Mouse (Mus musculus): Measurements from ENCODE around the gene E2f6. TPM values are rescaled to one million over a fixed set of nuclear protein-coding genes. Genes with fewer than 3 reads are reported as not detected.
A peak's percentile ranks its signal among the peaks of the same experiment; 100 is the strongest.

Gene E2f6
- polyA plus RNA-seq, 1 experiment from 2014 or later, result 59.8 TPM

GRCm38 (mm10) chr12:16781034-16781746 is 29.6 kb upstream of the E2f6 start:
- Histone ChIP-seq H3K9ac (no peak overlapping the region), H3K27ac (no peak overlapping the region), H3K36me3 (no peaks in the 10 kb centered on the region), H3K4me3 (no peak overlapping the region), H3K9me3 (no peaks in the 10 kb centered on the region), H3K4me2 (replicated peaks) (no peak overlapping the region), H3K4me1 (no peaks in the 10 kb centered on the region), H3K27me3 (no peaks in the 10 kb centered on the region)
- ATAC-seq (ENCODE audit: low FRiP score, low read depth), result no peak
- 75% methylated on average over 14 of the region's 14 CpGs for WGBS

DNA sequence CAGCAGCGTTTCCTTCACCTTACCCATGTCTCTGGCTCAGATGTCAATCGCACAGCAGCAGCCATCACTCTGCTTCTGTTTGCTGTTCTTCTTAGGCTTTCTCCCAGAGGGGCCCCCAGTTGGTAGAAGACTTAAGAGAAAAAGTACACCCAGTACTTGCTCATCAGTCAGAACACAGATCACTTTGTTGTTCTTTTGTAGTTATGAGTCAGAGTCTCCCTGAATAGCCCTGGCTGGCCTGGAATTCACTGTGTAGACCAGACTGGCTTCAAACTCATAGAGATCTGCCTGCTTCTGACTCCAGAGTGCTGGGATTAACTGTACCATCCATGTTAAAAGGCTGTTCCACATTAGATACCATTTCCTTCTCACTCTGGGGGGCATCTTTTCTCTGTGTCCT is 22.2 kb upstream of the E2f6 start:
- H3K27me3 ChIP-seq, result no peaks in the 10 kb centered on the region
- H3K4me1 ChIP-seq, result no peaks in the 10 kb centered on the region
- no peaks in the 10 kb centered on the region for H3K9me3 ChIP-seq
- no peak overlapping the region for H3K4me3 ChIP-seq
- H3K9ac ChIP-seq, result no peak overlapping the region
- H3K4me2 ChIP-seq (replicated peaks), result no peak overlapping the region
- WGBS, result 77% methylated on average over 2 of the region's 2 CpGs
- no peak for ATAC-seq (ENCODE audit: low FRiP score, low read depth)
- no peaks in the 10 kb centered on the region for H3K36me3 ChIP-seq
- H3K27ac ChIP-seq, result no peak overlapping the region

DNA sequence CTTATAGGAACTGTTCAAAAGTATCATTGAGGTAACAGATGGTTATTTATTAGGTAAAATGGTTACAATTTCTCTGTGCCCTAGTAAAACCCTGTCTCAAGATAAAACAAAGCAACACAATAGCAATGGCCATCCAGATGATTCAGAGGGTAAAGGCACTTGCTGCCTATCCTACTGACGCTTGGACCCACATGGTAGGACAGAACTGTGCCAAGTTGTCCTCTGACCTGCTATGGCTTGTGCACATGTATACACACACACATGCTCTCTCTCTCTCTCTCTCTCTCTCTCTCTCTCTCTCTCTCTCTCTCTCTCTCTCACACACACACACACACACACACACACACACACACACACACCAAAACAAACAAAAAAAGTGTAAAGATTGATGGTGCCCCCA is 21.6 kb upstream of the E2f6 start:
- 65% methylated on average over 1 of the region's 1 CpGs for WGBS

GRCm38 (mm10) chr12:16789756-16790155 is 21.0 kb upstream of the E2f6 start:
- ATAC-seq (ENCODE audit: low FRiP score, low read depth), result no peak

More for the DNA sequence above, 21.6 kb upstream of the E2f6 start:
- Histone ChIP-seq H3K9ac (no peak overlapping the region), H3K27ac (no peak overlapping the region), H3K4me1 (no peaks in the 10 kb centered on the region), H3K9me3 (no peaks in the 10 kb centered on the region), H3K27me3 (no peaks in the 10 kb centered on the region), H3K4me3 (no peak overlapping the region), H3K4me2 (replicated peaks) (no peak overlapping the region), H3K36me3 (no peaks in the 10 kb centered on the region)
- ATAC-seq (ENCODE audit: low FRiP score, low read depth), result no peak

DNA sequence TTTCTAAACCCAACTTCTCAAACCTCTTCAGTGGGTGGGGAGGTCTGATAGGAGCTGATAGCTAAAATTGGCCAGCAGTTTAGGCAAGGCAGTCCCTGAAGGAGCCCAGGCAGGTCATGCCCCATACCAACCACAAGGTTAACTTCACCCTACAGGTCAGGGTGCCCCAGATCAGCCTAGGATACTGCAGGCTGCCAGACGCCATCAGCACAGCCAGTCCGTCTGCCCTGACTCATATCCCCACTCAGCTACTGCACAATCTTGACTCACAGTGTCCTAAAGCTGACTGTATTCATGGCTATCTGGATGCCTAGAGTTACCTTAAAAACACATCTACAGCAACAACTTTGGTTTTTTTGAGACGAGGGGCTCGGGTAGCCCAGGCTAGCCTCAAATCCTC is 20.3 kb upstream of the E2f6 start:
- 69% methylated on average over 4 of the region's 4 CpGs for WGBS
- H3K4me2 ChIP-seq (replicated peaks), result no peak overlapping the region
- H3K4me3 ChIP-seq, result no peak overlapping the region
- no peaks in the 10 kb centered on the region for H3K27me3 ChIP-seq
- ATAC-seq (ENCODE audit: low FRiP score, low read depth), result no peak
- no peaks in the 10 kb centered on the region for H3K4me1 ChIP-seq
- H3K9ac ChIP-seq, result no peak overlapping the region
- H3K9me3 ChIP-seq, result no peaks in the 10 kb centered on the region
- H3K36me3 ChIP-seq, result no peaks in the 10 kb centered on the region
- H3K27ac ChIP-seq, result no peak overlapping the region

More at GRCm38 (mm10) chr12:16789756-16790155, 21.0 kb upstream of the E2f6 start:
- no peaks in the 10 kb centered on the region for H3K4me1 ChIP-seq
- H3K9me3 ChIP-seq, result no peaks in the 10 kb centered on the region
- WGBS, result 22% methylated on average over 4 of the region's 4 CpGs
- H3K27ac ChIP-seq, result no peak overlapping the region
- no peaks in the 10 kb centered on the region for H3K27me3 ChIP-seq
- no peaks in the 10 kb centered on the region for H3K36me3 ChIP-seq
- H3K4me3 ChIP-seq, result no peak overlapping the region
- H3K4me2 ChIP-seq (replicated peaks), result no peak overlapping the region
- no peak overlapping the region for H3K9ac ChIP-seq

- Histone ChIP-seq H3K4me1 (no peaks in the 10 kb centered on the region), H3K36me3 (no peaks in the 10 kb centered on the region), H3K9ac (no peak overlapping the region), H3K4me2 (replicated peaks) (no peak overlapping the region), H3K4me3 (no peak overlapping the region), H3K9me3 (no peaks in the 10 kb centered on the region), H3K27me3 (peaks cover 4% of the 10 kb centered on the region; the same call in 1 of the 2 replicates), H3K27ac (no peak overlapping the region)
- ATAC-seq (ENCODE audit: low FRiP score, low read depth), result no peak
- WGBS, result 67% methylated on average over 4 of the region's 4 CpGs
Observed at GRCm38 (mm10) chr12:16793371-16793770, 17.4 kb upstream of the E2f6 start.

GRCm38 (mm10) chr12:16795781-16796180 is 15.0 kb upstream of the E2f6 start:
- peaks cover 8% of the 10 kb centered on the region for H3K27me3 ChIP-seq
- no peak overlapping the region for H3K9ac ChIP-seq
- no peaks in the 10 kb centered on the region for H3K36me3 ChIP-seq
- H3K9me3 ChIP-seq, result no peaks in the 10 kb centered on the region
- WGBS, result 82% methylated on average over 3 of the region's 3 CpGs
- no peak overlapping the region for H3K4me3 ChIP-seq
- no peak for ATAC-seq (ENCODE audit: low FRiP score, low read depth)
- H3K27ac ChIP-seq, result no peak overlapping the region
- H3K4me2 ChIP-seq (replicated peaks), result no peak overlapping the region
- H3K4me1 ChIP-seq, result peaks cover 19% of the 10 kb centered on the region

DNA sequence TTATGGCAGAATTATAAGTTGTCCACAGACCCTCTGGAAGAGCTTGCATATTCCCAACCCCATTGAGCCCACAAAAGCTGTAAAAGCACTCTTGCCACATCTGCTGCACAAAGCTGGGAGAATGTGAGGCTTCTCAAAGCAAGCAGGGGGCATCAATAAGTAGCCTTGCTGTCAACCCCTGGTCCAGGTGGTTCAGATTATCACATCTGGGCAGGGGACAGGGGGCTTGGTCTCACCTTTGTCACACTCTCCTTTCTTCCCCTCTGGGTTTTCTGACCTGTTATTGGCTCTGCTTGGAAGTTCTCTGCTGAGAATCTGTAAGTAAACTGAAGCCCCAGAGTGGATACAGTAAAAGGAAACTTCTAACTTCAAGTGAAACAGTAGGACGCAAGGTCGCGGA is 11.9 kb upstream of the E2f6 start:
- Histone ChIP-seq H3K9ac (no peak overlapping the region), H3K4me3 (no peak overlapping the region), H3K4me1 (peaks cover 26% of the 10 kb centered on the region), H3K9me3 (no peaks in the 10 kb centered on the region), H3K27ac (no peak overlapping the region), H3K27me3 (peaks cover 20% of the 10 kb centered on the region), H3K4me2 (replicated peaks) (peak overlapping the region; percentile 97; the same call in 1 of the 2 replicates), H3K36me3 (no peaks in the 10 kb centered on the region)
- no peak for ATAC-seq (ENCODE audit: low FRiP score, low read depth)
- WGBS, result 22% methylated on average over 3 of the region's 3 CpGs

GRCm38 (mm10) chr12:16799928-16800258 is 10.9 kb upstream of the E2f6 start:
- no peak overlapping the region for H3K27ac ChIP-seq
- 0% methylated on average over 5 of the region's 6 CpGs for WGBS

DNA sequence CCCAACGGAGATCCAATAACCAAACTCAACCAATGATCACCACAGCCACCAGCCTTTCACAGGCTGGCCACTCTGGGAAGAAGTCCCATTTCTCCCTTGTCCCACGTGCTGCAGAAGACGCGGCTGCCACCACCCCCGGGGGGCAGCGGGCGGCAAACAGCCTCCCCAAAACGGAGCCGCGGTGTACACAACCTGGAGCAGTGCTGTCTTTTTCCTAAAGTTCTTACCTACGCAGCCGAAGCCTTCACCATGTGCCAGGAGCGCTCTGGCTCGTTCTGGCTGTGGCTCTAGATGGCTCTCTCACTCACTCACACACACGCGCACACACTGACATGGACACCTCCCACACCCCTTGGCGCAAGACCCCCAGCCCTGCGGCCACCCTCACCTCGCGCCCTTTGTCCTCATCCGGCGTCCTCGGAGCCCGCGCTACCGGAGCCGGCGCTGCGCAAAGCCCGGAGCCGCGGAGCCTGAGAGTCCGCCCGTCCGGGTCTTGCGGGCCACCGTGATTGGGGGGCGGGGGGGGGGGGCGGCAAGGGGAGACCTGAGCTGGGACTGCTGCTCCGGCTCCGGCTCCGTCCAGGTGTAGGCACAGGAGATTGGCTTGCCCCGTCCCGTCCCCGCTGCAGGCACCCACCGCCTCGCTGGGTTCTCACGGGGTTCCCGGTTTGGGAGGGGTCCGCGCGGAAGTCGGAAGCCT is 10.4 kb upstream of the E2f6 start, which contains the start of gene Greb1:
TSS of gene Greb1 (minus strand) at position 628 of the 700 bp plus-strand sequence.
- peaks cover 25% of the 10 kb centered on the region for H3K27me3 ChIP-seq
- peak; percentile 54; the same call in 1 of the 2 replicates for ATAC-seq (ENCODE audit: low FRiP score, low read depth)
- H3K9ac ChIP-seq, result peak within 1 kb of the TSS; percentile 68
- WGBS, result under 1% methylated on average over 44 of the region's 53 CpGs
- peak within 1 kb of the TSS; percentile 97 for H3K4me2 ChIP-seq (replicated peaks)
- no peak within 1 kb of the TSS for H3K27ac ChIP-seq
- H3K9me3 ChIP-seq, result no peaks in the 10 kb centered on the region
- peaks cover 26% of the 10 kb centered on the region for H3K4me1 ChIP-seq
- H3K36me3 ChIP-seq, result no peaks in the 10 kb centered on the region
- peak within 1 kb of the TSS; percentile 56 for H3K4me3 ChIP-seq

More at GRCm38 (mm10) chr12:16799928-16800258, 10.9 kb upstream of the E2f6 start:
- Histone ChIP-seq H3K4me1 (peaks cover 26% of the 10 kb centered on the region), H3K27me3 (peaks cover 23% of the 10 kb centered on the region), H3K9me3 (no peaks in the 10 kb centered on the region), H3K9ac (peak overlapping the region; percentile 68; the same call in 1 of the 2 replicates), H3K4me3 (peak overlapping the region; percentile 56), H3K36me3 (no peaks in the 10 kb centered on the region), H3K4me2 (replicated peaks) (peak overlapping the region; percentile 97)
- peak; percentile 16; the same call in 1 of the 2 replicates for ATAC-seq (ENCODE audit: low FRiP score, low read depth)

DNA sequence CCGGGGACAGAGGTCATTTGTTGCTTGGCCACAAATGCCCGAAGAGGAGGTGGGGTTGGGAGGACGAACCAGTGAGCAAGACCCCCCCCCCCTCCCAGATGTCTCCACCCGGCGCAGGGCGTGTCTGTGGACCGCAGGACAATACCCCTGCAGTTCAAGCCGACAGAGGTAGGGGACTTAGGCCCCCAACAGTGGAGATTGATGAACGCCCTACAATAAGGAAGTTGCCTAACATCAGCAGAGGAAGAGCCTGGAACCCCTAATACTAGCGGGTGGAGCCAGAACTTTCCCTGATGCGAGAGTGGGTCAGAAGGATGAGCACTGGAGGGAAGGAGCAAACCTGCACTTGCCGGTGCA is 9.8 kb upstream of the E2f6 start:
- H3K27me3 ChIP-seq, result peaks cover 27% of the 10 kb centered on the region
- no peaks in the 10 kb centered on the region for H3K9me3 ChIP-seq
- no peak overlapping the region for H3K27ac ChIP-seq
- WGBS, result 1% methylated on average over 11 of the region's 12 CpGs
- peak overlapping the region; percentile 97 for H3K4me2 ChIP-seq (replicated peaks)
- H3K36me3 ChIP-seq, result no peaks in the 10 kb centered on the region
- H3K4me3 ChIP-seq, result peak overlapping the region; percentile 56
- H3K9ac ChIP-seq, result peak overlapping the region; percentile 68
- peaks cover 26% of the 10 kb centered on the region for H3K4me1 ChIP-seq
- peak; percentile 45; the same call in 1 of the 2 replicates for ATAC-seq (ENCODE audit: low FRiP score, low read depth)

DNA sequence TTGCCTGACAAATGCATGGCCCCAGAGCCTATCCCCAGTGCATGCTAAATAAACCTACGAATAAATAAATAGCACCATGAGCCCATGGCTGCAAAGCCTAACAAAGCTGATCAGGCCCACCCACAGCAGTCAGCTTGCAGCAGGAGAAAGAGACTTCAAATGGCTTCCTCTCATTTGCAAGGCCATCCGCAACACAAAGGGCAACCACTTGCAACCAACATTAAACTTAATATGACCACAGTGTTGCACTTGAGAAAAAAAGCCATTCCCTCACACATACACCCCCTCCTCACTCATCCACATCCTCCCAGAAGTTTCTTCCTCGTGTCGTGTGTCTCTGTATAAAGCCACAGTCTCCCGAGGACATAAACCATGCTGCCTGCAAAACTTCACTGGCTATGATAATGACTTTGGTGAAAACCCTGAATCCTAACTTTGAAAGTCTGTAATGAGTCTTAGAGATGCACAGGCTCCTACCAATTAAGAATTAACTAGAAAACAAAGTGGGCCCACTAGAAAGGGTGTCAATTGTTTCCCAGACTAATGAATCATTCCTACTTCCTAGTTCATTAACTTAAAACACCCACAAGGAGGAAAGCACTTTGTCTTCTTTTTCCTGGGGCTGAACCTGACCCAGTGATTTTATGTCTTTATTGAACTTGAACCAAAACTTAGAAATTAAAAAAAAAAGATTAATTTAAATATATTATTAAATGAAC is 7.4 kb upstream of the E2f6 start:
- no peaks in the 10 kb centered on the region for H3K9me3 ChIP-seq
- peaks cover 26% of the 10 kb centered on the region for H3K4me1 ChIP-seq
- WGBS, result 19% methylated on average over 5 of the region's 5 CpGs
- no peak overlapping the region for H3K4me3 ChIP-seq
- H3K9ac ChIP-seq, result no peak overlapping the region
- no peak overlapping the region for H3K27ac ChIP-seq
- H3K4me2 ChIP-seq (replicated peaks), result no peak overlapping the region
- ATAC-seq (ENCODE audit: low FRiP score, low read depth), result no peak
- peaks cover 41% of the 10 kb centered on the region for H3K27me3 ChIP-seq
- no peaks in the 10 kb centered on the region for H3K36me3 ChIP-seq
